Mouse (Mus musculus) 3T3-L1 (cell line): ENCODE data around the gene Atxn7l1.

ENCODE experiments used
- DNase-seq: peaks from one replicate; pipeline ENCODE4 v3.0.0-alpha.2; 2015; ENCODE audit warnings: low read depth, low spot score

The Atxn7l1 gene

DNA sequence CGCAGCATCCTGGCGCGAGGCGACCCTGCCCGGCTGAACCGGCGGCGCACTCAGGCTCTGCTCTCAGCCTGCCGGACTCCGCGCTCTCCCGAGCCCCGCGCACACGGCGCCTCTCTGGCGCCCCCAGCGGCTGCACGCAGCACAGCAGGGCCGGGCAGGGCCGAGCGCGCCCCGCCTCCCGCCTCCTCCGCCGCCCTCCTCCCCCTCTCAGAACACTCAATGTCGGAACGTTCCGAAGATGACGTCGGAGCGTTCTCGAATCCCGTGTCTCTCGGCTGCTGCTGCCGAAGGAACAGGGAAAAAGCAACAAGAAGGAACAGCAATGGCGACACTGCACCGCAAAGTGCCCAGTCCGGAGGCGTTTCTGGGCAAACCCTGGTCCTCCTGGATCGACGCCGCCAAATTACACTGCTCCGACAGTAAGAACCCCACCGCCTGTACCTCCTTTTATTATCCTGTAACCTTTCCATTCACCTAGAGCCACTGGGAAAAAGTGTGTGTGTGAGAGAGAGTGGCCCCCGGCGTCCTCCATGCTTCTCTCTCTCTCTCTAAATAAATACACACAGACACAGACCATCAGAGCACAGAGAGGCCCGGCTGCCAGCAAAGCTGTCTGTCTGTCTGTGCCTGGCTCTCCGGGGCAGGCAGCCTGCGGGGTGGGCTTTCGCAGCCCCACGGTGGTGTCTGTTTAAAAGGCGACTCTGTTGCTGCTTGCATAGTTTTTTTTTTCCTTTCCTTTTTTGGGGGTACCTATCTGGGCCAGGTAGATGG lies at the start of gene Atxn7l1:
TSS of gene Atxn7l1 (plus strand) at position 197 of the 771 bp plus-strand sequence.
- peak; percentile 93 for DNase-seq

DNA sequence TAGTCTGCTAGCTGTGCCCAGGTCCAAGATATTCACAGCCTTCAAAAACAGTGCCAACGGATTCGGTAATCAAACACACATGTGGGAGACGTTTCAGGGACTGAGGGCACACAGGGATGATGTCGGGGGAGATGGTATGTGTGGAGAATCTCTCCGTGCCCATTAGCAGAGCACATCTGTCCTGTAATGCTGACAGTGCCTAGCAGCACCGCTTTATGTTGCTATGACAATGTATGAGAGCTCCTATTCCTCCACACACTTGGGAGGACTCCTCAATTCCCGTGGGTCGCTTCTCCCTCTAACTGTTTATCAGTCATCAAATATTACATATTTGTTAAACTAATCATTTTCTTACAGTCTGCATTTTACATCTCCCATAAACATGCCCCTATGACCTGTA lies 45.9 kb upstream of the Atxn7l1 start:
- DNase-seq = peak; percentile 6

DNA sequence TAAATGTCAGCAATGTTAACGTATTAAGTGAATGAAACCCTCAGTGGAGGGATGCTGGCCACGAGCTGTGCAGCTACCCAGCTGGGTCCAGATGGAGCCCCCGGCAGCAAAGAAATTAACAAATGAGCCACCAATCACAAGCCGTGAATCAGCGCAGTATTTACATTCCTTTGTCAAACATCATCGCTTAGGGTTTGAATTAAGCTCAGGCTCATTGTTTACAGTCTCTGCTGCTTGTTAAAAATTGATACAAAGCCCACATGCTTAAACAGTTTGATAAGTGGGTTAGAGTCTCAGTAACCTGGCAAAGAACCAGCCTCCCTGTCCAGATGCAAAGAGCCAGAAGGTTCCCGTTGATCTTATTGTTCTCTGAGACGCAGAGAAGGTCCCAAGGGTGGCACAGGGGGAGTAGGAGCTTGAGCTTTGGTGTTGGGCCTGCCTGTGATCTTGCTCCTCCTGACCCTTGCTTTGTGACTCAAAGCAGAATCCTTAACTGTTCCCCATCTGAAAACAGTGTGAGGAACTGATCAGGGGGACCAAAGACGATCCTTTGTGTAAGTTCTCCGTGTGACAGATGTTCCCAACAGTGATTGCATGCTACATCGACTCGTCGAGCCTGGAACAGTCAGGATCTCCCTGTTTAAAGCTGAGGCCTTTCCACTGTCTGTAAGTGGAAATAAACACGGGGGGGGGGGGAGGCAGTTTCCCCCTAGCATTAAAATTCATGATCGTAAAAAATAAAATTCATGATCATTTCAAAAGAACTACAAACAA lies 45.0 kb upstream of the Atxn7l1 start:
- no peak for DNase-seq

DNA sequence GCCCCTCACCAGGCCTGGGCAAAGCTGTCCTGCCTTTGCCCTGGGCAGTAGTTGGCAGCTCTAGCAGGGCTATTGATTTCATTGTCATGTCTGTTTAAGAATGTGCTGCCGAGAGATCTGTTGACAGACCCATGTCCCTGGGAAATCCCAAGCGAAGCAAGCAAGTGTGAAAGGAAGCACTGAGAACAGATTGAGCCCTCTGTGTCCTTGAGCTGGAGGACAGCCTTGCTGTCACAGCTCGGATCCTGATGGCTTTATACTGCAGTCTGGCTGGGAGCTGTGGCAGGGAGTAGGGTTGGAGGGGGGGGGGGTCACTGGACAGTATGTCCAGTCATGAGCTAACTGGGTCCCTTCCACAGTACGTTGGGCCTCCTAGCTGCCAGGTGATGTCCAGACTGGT lies 41.8 kb upstream of the Atxn7l1 start:
- DNase-seq = no peak

DNA sequence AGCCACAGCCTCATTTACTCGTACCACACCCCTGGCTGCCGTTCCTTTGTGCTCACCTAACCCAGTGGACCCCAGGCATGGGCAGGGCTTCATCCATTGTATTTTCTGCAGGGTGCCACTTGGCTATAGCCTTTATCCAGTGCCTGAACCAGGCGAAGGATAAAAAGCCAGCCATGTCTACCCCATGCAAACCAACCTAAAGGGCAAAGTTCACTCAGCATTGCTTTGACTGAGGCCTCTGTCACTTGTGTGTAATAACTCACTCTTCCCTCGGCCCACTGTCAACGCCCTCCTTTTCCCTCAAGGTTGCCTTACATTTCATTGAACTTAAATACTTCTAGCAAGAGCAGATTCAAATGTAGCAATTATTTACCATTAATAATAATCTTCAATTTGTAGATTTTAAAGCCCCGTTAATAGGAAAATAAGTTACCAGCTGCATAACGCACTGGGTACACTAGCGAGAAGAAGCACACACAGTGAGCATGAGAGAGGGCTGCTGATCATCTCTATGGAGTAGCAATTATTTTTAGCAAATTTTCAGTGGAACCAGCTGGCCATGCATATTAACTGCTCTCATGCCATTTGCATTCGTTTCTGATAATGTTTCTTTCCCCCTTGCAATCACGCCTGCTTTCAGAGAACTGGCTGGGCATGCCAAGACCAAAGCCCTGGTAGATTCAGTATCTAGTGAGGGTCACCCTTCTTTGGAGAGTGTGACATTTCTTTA lies 40.9 kb upstream of the Atxn7l1 start:
- no peak for DNase-seq

DNA sequence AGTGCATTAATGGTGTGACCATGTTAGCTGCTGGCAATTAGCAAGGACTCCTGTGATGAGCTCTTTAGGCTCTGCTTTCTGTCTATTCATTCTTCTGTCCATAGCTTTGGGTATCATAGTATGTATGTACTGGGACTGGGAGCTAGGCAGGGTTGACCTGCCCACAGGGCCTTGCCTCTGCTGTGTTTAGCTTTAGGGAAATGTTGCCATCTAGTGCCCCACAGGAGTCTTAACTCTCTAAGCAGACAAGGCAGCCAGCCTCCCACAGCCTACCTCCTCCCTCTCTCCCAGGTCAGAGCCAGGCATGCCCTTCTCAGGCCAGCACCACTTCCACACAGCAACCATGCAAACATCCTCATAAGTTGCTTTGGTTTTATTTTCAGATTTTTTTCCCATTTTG lies 38.0 kb upstream of the Atxn7l1 start:
- peak; percentile 71 for DNase-seq

DNA sequence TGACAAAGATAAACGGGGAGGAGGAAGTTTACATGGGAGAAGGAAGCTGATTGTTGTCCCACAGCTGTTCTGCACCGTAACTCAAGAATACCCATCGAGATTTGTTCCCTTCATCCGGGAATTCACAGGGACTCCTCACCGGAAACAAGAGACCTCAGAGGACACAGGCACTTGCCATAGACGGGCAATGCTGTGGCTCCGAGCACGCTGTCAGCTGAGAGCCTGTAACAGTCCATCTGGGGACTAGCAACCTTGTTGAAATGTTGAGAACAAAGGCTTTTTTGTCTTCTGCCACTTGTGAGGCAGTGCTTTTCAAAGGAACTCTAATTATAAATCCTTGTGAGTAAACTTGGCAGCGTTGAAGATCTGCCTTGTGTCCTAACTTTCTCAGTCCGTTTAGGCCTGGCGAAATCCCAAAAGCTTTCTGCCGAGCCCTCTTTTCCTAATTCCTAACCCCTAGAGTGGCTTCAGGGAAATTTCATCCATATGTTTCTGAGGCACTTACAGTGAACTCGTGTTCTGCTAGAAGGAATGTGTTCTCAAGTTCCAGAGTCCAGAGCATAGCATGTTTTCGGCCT lies 36.5 kb upstream of the Atxn7l1 start:
- peak; percentile 54 for DNase-seq

DNA sequence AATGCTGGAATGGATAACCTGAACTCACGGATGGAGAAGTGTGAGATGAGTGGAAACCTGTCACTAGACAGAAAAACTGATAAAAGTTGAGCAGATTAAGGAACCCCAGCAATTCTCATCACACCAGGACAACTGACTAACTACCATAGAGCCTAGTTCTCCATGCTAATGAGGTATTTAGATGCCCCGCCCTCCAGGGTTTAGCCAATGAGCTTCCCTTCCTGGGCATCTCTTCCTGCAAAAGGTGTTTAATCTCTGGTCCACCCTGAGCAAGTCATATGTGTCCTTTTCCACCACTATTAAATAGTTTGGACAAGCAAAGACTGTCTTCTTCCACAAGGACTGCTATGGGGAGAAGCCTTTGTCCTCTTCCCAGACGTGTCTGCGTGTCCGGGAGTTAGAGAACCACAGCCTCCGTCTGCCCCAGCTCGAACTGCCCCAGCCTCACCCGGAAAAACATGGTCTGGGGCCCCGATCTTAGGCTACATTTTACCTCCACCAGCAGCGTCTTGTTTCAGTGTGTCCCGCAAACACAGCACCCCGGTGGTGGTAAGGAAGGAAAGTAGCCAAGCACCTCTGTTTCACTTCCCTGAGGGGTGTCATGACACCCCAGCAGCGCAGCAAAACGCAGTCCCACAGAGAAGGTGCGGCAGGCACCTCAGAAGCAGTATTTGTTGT lies 28.7 kb upstream of the Atxn7l1 start:
- DNase-seq = no peak

DNA sequence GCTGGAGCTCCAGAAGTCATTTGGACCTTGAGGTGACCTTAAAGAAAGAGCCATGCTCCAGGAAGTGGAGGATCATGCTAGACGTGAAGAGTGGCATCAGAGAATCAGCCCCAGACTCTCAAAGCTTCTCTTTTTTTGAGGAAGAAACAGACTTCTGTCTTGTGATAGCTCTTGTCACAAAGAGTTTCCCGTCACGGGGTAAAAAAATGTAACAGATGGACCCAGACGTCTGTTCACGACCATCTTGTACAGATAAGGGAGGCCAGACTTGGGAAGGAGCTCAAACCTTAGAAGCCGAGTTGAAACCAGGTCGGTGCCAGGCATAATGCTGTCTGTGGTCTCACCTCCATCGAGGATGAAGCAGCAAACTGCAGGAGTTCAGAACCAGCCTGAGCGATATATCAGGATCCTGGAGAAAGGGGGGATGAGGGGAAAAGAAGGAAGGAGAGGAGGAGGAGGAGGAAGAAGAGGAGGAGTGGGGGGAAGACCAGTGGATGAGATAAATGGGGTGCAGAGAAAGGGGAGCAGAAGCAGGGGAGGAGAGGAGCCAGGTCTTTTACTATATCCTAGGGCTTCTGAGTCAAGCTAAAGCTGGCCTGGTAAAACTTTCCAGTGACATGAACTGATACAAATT lies 21.8 kb upstream of the Atxn7l1 start:
- no peak for DNase-seq

DNA sequence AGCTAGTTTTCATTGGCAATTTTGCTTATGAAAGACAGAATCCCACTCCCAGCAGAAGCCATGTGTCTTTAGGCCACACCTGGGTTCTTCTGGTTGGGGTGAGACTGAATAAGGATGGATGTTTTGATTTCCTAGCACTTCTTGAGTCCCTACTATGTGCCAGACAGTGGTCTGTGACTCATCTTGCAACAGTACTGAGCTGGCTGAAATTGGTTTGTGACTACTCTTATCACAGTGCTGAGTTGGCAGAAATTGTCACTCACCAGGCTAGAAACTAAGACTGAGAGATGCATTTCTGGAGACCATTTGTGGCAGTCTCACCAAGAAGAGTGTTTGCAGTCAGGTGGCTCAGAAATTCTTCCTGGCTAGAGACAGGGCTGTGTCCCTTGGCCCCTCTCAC lies 21.2 kb upstream of the Atxn7l1 start:
- no peak for DNase-seq

DNA sequence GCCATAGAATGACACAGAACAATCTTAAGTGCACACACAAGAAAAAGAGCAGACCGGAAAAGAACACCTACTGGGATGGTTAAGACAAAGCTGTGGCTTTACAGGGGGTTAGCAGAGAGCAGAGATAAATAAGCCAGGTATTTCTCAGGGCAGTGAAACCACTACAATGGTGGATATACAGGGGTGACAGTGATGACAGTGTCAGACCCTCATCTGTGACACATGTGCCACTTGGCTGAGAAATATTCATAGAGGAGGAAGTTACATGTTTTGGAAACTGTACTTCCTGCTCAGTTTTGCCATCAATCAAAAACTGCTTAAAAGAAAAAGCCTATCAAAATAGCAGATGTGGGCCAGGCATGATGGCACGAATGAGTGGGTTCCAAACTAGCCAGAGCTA lies 19.4 kb upstream of the Atxn7l1 start:
- DNase-seq = no peak

DNA sequence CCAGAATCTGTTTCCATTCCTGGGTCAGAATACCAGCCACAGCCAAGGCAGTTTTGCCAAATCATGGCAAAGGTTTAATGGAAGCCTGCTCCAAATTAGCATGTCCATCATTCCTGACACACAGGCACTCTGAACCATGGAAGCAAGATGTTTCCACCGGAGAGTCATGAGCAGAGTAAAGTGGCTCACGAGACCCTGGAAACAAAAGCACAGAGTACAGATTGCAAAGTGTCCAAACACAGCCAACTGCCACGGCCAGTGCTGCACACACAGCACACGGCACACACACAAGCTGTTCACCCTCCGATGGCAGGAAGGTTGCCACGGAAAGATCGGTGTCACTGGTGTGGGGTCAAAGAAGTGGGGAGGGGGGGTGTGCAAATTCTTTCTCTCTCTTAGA lies 18.8 kb upstream of the Atxn7l1 start:
- no peak for DNase-seq

DNA sequence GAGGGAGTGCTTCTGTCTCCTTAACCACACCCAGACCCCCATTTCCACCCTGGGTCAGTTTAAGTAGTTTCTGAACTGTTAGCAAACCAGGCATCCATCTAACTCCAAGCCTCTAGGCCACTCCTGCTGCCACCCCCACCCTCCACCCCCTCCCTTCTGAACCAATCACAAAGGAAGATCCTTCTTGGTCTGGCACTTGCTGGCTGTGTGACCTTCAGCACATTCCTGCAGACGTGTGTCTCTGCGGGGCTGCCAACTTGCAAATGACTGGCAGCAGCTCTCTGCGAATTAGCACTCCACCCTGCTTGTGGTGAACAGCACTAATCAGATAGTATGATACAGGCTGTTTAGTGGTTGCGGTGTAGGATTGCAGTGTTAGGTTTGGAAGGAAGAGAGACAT lies 18.1 kb upstream of the Atxn7l1 start:
- DNase-seq = peak; percentile 8

DNA sequence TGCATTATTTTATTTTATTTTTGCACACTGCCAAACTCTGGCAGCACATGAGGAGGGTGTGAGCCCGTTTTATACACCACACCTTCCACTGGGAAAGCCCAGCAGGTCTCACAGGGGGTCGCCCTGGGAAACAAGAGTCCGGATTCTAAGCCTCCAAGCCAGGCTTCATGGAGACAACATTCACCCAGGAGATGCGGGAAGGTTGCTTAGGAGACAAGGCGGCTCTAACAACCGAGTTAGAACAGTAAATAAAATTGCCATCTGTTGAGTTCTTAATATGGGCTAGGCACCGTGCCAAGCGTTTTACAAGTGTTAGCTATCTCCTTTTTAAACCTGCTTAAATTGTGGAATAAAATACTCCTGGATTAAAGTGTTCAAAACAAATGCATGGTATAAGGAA lies 17.1 kb upstream of the Atxn7l1 start:
- no peak for DNase-seq

DNA sequence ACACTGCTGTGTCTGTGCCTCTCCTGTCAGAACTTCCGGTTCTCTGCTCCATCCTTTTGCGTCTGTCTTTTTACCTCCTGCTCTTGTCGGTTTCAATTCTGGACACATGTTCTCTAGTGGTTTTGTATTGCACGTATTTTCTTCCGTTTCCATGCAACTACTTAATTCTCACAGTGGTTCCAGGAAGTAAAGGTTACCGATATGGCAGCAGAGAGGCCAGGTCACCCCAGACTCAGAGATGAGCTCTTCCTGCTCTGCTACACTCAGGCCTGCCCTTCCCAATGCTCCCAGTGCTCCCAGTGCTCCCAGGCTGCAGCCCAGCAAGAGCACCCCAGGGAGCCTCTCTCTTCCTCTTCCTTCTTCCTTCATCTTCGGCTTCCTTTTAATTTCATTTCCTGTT lies 15.7 kb upstream of the Atxn7l1 start:
- no peak for DNase-seq

DNA sequence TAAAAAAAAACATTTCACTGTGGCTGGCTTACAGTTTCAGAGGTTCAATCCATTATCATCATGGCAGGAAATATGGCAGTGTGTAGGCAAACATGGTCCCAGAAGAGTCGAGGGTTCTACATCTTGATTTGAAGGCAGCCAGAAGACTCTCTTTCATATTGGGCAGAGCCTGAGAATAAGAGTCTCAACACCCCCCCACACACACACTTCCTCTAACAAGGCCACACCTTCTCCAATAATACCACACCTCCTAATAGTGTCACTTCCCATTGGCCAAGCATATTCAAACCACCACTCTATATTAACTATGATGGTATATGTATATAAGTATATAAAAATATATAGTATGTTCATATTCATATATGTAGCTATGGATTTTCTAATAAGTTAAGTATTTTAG lies 9.6 kb upstream of the Atxn7l1 start:
- DNase-seq = no peak

DNA sequence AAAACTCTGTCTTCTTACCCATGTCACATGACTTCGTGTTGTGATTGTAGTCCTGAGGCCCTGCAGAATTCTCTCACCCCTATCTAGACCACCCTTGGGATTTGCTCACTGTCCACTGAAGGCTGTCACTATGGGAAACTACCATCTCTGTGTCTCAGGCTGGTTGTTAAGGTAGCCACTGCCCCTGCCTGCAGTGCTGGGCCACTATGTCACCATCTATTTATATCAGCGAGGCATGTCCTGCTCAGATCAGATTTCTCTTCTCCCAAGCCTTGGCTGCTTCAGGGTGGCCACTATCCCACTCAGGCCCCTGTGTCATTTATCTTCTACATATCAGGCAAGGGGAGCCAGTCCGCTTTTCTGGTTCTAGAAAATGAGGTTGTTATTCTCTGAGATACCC lies 8.4 kb upstream of the Atxn7l1 start:
- DNase-seq = no peak

DNA sequence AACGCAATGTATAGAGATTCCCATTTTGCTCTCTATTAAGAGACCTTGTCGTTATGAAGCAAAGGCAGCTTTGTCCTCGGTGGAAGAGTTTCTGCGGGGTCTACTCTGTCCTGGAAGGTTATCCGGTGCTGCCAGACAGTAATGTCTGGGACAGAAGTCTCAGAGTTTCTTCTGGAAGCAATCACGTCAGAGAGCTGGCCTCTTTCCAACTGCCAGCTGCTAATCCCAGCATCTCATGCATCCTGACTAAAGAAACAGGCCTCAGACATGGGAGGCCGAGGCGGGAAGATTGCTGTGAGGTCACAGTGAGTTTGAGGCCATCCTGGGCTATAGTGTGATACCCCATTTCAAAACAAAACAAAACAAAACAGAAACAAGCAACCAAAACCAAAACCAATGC lies 3.0 kb upstream of the Atxn7l1 start:
- DNase-seq = peak; percentile 47

DNA sequence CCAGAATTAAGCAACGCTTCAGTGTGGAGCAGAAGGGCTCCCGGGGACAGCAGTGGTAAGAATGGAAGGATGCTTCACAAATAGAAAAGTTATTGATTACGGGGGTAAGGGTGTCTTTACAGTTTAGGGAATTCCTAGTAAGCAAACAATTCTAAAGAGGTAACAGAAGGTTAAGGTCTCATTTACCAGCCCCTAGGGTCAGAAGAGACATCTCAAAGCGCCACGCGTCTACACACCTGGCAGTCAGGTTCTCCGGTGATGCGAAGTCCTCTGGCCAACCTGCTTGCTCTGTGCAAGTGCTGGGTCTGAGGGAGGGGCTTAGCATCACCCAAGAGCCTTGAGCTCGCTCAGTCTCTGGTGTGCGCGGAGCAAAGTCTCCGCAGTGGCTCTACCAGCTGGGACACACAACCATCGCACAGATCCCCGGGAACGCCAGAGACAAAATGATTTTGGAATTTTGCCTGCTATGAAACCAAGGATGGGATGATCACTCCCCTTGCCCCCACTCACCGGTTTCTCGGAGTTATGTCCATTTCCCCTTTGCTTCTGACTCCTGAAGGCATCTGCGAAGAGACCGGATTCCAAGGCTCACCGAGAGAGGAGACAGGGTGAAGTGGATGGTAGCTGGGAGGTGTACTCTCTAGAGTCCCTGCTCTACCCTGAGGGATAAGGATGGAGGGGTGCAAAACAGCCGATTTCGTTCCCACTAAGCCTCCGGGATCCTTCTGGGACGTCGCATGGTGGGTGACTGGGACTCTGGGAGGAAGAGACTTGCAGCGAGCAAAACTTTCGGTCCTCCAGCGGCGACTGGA lies 665 bp upstream of the Atxn7l1 start:
- peak; percentile 47 for DNase-seq

DNA sequence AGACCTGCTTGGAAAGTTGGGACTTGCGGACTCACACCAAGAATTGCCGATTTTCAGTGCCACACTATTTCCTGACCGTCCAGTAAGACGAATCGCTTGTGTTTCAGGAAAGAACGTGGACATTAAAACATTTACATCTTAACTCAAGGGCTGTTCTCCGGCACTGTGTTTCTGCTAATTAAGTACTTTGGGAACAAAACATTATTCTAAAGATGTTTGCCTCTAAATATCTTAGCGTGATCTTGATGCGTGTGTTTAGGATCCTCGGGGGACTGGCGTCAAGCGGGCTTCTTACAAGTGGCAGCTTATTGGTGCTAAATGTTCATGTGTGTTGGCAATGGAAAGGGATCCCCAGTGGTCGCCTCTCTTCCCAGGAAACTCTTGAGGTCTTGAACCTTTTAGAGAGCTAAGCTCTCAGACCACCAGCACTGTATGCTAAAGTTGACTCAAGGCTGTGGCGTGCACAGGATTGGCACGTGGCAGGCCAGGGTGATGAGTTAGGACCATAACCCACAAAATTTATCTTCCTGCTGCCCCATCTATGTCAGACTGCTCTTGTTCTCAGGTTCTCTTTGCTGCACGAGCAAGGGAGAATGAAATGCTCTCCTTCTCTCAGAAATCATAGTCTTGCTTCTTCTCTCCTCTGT lies 2.2 kb downstream of the Atxn7l1 start:
- DNase-seq = no peak
